Mouse (Mus musculus): ENCODE measurements around the gene Ripor2. TPM values are rescaled to one million over a fixed set of nuclear protein-coding genes. Genes with fewer than 3 reads are reported as not detected.

The Ripor2 gene
- total and polyA plus RNA-seq, 3 experiments: 8.6 to 10.9 (median 9.3) TPM

Other genes starting within 250 kb of the Ripor2 start
- gene Armh2, start 159.0 kb downstream of the Ripor2 start, total RNA-seq (2012; rRNA removed): not detected in 2 replicates
- not detected in 2 replicates for gene Armh2, start 159.0 kb downstream of the Ripor2 start, total RNA-seq (2014; rRNA removed)
- not detected in 2 replicates for gene Armh2, start 159.0 kb downstream of the Ripor2 start, polyA plus RNA-seq (2012; ENCODE audit: insufficient read length, low read depth)
- 117 and 138 TPM in 2 replicates for gene Gmnn, start 179.7 kb downstream of the Ripor2 start, total RNA-seq (2012; rRNA removed)
- gene Gmnn, start 179.7 kb downstream of the Ripor2 start, total RNA-seq (2014; rRNA removed): 166 and 191 TPM in 2 replicates
- 164 and 166 TPM in 2 replicates for gene Gmnn, start 179.7 kb downstream of the Ripor2 start, polyA plus RNA-seq (2012; ENCODE audit: insufficient read length, low read depth)
- 21.8 and 28.3 TPM in 2 replicates for gene BC005537, start 219.5 kb downstream of the Ripor2 start, total RNA-seq (2012; rRNA removed)
- gene BC005537, start 219.5 kb downstream of the Ripor2 start, total RNA-seq (2014; rRNA removed): 37.0 and 39.0 TPM in 2 replicates
- 47.5 and 47.7 TPM in 2 replicates for gene BC005537, start 219.5 kb downstream of the Ripor2 start, polyA plus RNA-seq (2012; ENCODE audit: insufficient read length, low read depth)
- 46.0 and 50.5 TPM in 2 replicates for gene Acot13, start 249.4 kb downstream of the Ripor2 start, total RNA-seq (2012; rRNA removed)
- gene Acot13, start 249.4 kb downstream of the Ripor2 start, total RNA-seq (2014; rRNA removed): 36.0 and 37.1 TPM in 2 replicates
- 45.5 and 46.7 TPM in 2 replicates for gene Acot13, start 249.4 kb downstream of the Ripor2 start, polyA plus RNA-seq (2012; ENCODE audit: insufficient read length, low read depth)
- gene Tdp2, start 249.5 kb downstream of the Ripor2 start, total RNA-seq (2012; rRNA removed): 37.4 and 38.0 TPM in 2 replicates
- gene Tdp2, start 249.5 kb downstream of the Ripor2 start, total RNA-seq (2014; rRNA removed): 96.6 and 116 TPM in 2 replicates
- gene Tdp2, start 249.5 kb downstream of the Ripor2 start, polyA plus RNA-seq (2012; ENCODE audit: insufficient read length, low read depth): 44.5 and 54.5 TPM in 2 replicates